In genomic region chr4:70265248-70265647, GRCm38 (mm10) we compare ENCODE assay signal across 8 mouse cellular contexts.
A peak's percentile ranks its signal among the peaks of the same experiment; 100 is the strongest.
DNase-seq lines count a peak whose midpoint lies in the region; ATAC-seq and TF ChIP-seq lines count a peak whose summit lies in the region.
"Had no signal": no experiment of that assay in that cellular context is flagged by ENCODE, and none has a peak within 500 bp of the region (broad histone marks: within the 10 kb centered on the region; RNA-seq: fewer than 3 reads in every experiment).

No protein-coding gene starts in this region.

- H3K4me1 ChIP-seq in kidney, adult 2 months (ENCODE audit: control insufficient read depth, insufficient read depth, low read length) = no peaks in the 10 kb centered on the region
- H3K4me1 ChIP-seq: heart, embryonic 13.5 days had no signal

- DNase-seq in urinary bladder, adult 18-20 months (ENCODE audit: low spot score in 2 of 2) = peak; percentile 6 to 26
- DNase-seq in urinary bladder, postnatal 10 days (ENCODE audit: low spot score) = no peak
- DNase-seq in adrenal gland, adult 2 months = peak; percentile 69
- peak; percentile 54 for DNase-seq in kidney, adult 2 months
- peak; percentile 61 for DNase-seq in lung, postnatal 10 days
- peak; percentile 59 for DNase-seq in right cerebral cortex, postnatal 14 days

- WGBS in kidney, adult 2 months = 67% methylated on average over 6 of the region's 6 CpGs

- no peak for TF ChIP-seq POLR2A in kidney, adult 2 months (IDR thresholded peaks at IDR 0.05; ENCODE audit: low read depth, low read length)

- TF ChIP-seq CTCF in kidney, adult 2 months (conservative IDR thresholded peaks at IDR 0.05; ENCODE audit: insufficient read depth, insufficient read length, low read depth, low read length) = peak; percentile 85

- no peak overlapping the region for H3K27ac ChIP-seq in kidney, adult 2 months (ENCODE audit: insufficient read depth, low read depth, low read length)
- H3K27ac ChIP-seq: heart, embryonic 13.5 days had no signal

- no peak overlapping the region for H3K4me3 ChIP-seq in kidney, adult 2 months (ENCODE audit: insufficient read depth, low read depth, low read length)
- H3K4me3 ChIP-seq: heart, embryonic 13.5 days had no signal

- no peaks in the 10 kb centered on the region for H3K27me3 ChIP-seq in kidney, adult 2 months (replicated peaks; ENCODE audit: control insufficient read depth, insufficient read depth, low read length)
- H3K27me3 ChIP-seq: heart, embryonic 13.5 days had no signal

- peak; percentile 69; the same call in 1 of the 2 replicates for ATAC-seq in erythroid progenitor cell, adult 5-6 weeks (replicated peaks; ENCODE audit: low FRiP score, poor library complexity, severe bottlenecking)

- no peaks in the 10 kb centered on the region for H3K36me3 ChIP-seq in kidney, adult 2 months (ENCODE audit: control insufficient read depth, insufficient read depth, low read length)
